Mouse (Mus musculus): ENCODE results near the gene Tmem43. TPM values are rescaled to one million over a fixed set of nuclear protein-coding genes. Genes with fewer than 3 reads are reported as not detected.

Tmem43 gene
- total and polyA plus RNA-seq, 2 experiments: 4.5 to 9.4 TPM

DNA sequence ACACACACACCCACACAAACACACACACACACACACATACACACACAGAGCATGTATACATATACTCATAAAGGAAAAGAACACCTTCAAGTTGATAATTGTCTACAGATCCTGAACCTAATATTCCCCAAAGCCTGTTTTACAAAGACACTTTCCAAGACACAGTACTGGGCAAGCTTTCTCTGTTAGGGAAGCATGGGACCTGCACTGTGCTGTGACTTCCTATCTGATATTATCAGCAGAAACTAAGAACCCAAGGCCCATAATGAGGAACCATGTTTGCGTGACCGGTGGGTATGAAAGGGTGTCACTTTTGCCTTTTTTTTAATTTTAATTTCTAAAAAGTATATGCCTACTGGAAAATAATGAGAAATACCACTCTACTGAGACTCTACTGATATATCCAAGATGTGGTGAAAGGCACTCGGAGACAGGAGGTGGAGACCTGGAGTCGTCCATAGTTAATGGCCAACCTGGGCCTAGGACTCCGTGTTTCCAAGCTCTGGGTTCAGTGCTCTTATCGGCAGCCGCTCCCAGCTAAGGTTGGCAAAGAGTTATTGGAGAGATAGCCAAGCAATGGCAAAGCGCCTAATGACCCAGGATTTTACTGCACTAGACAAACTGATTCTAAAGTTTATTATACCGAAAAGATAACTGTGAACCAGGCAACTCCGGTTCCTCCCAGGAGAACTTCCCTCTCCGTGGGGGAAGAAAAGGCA, 62.7 kb downstream of the Tmem43 start:
- peak; percentile 84 for DNase-seq (ENCODE audit: extremely low read depth, low read depth, low spot score)
- no peaks in the 10 kb centered on the region for H3K79me2 ChIP-seq (ENCODE audit: control insufficient read depth, insufficient read depth, low read length)
- H3K9ac ChIP-seq (ENCODE audit: low read depth, low read length): no peak overlapping the region
- no peaks in the 10 kb centered on the region for H3K27me3 ChIP-seq (ENCODE audit: control insufficient read depth, insufficient read depth, low read length)
- H3K4me3 ChIP-seq (ENCODE audit: insufficient read depth, low read depth, low read length): no peak overlapping the region
- H3K36me3 ChIP-seq (ENCODE audit: control insufficient read depth, insufficient read depth, low read length): no peaks in the 10 kb centered on the region
- H3K27ac ChIP-seq (replicated peaks; ENCODE audit: insufficient read depth, low read depth, low read length): no peak overlapping the region
- WGBS: 46% methylated on average over 11 of the region's 11 CpGs
- TF ChIP-seq CTCF (IDR thresholded peaks at IDR 0.05; ENCODE audit: low read depth, low read length) (no peak), POLR2A (IDR thresholded peaks at IDR 0.05; ENCODE audit: extremely low read depth, insufficient read depth, low read length) (no peak)
- no peaks in the 10 kb centered on the region for H3K4me1 ChIP-seq (ENCODE audit: control insufficient read depth, insufficient read depth, low read length)

Other genes starting within 250 kb of the Tmem43 start
- not detected in 2 replicates for gene Wnt7a, start 62.3 kb upstream of the Tmem43 start, total RNA-seq (2014; rRNA removed)
- gene Wnt7a, start 62.3 kb upstream of the Tmem43 start, polyA plus RNA-seq (2012; rRNA removed): not detected in 2 replicates
- gene Chchd4, start 157 bp upstream of the Tmem43 start, total RNA-seq (2014; rRNA removed): 4.2 and 5.4 TPM in 2 replicates
- 4.2 and 4.5 TPM in 2 replicates for gene Chchd4, start 157 bp upstream of the Tmem43 start, polyA plus RNA-seq (2012; rRNA removed)
- 12.4 and 12.6 TPM in 2 replicates for gene Xpc, start 42.2 kb downstream of the Tmem43 start, total RNA-seq (2014; rRNA removed)
- 4.5 and 5.6 TPM in 2 replicates for gene Xpc, start 42.2 kb downstream of the Tmem43 start, polyA plus RNA-seq (2012; rRNA removed)
- gene Lsm3, start 42.2 kb downstream of the Tmem43 start, total RNA-seq (2014; rRNA removed): 11.5 and 19.6 TPM in 2 replicates
- gene Lsm3, start 42.2 kb downstream of the Tmem43 start, polyA plus RNA-seq (2012; rRNA removed): 3.2 and 3.5 TPM in 2 replicates
- 34.8 and 66.5 TPM in 2 replicates for gene Slc6a6, start 210.3 kb downstream of the Tmem43 start, total RNA-seq (2014; rRNA removed)
- 89.0 and 96.5 TPM in 2 replicates for gene Slc6a6, start 210.3 kb downstream of the Tmem43 start, polyA plus RNA-seq (2012; rRNA removed)